Mouse (Mus musculus) myocyte (in vitro differentiated cells): ENCODE data around the gene Prkcq. TPM values are rescaled to one million over a fixed set of nuclear protein-coding genes. Genes with fewer than 3 reads are reported as not detected.

Source experiments
- H3K27me3 ChIP-seq: one replicate; pipeline ENCODE4 v1.6.1; 2011; ENCODE audit not compliant: control insufficient read depth, insufficient read depth, insufficient read length
- H3K36me3 ChIP-seq: one replicate; pipeline ENCODE4 v1.6.1; 2011; ENCODE audit not compliant: control insufficient read depth, insufficient read depth
- H3K4me2 ChIP-seq: one replicate; pipeline ENCODE4 v1.6.1; 2011; ENCODE audit warnings: low read depth, control low read depth
- H3K4me3 ChIP-seq: one replicate; pipeline ENCODE4 v1.5.1; 2011; ENCODE audit warnings: mild to moderate bottlenecking, control low read depth, moderate library complexity
- H3K79me2 ChIP-seq: one replicate; pipeline ENCODE4 v1.6.1; 2011; ENCODE audit not compliant: control insufficient read depth, insufficient read depth
- H3ac ChIP-seq: one replicate; pipeline ENCODE4 v1.6.1; 2011; ENCODE audit not compliant: control insufficient read depth, insufficient read length
- CEBPB ChIP-seq: IDR thresholded peaks from 2 replicates; pipeline ENCODE4 v1.6.1; 2011; ENCODE audit warnings: mild to moderate bottlenecking, moderate library complexity; ENCODE audit not compliant: poor library complexity, insufficient read depth, severe bottlenecking
- E2F4 ChIP-seq: IDR thresholded peaks from one replicate; pipeline ENCODE4 v1.6.1; 2011; ENCODE audit warnings: mild to moderate bottlenecking, control low read depth, moderate library complexity; ENCODE audit not compliant: insufficient read depth
- MAX ChIP-seq: IDR thresholded peaks from one replicate; pipeline ENCODE4 v1.6.1; 2011; ENCODE audit warnings: low read depth, mild to moderate bottlenecking, control low read depth
- MYOD1 ChIP-seq, 3 experiments: IDR thresholded peaks; one replicate each; pipeline ENCODE4 v1.6.1; 2011; ENCODE audit warnings: control low read depth in 2 of 3, low read depth in 2 of 3, mild to moderate bottlenecking in 2 of 3, moderate library complexity in 1 of 3; ENCODE audit not compliant: insufficient read length in 2 of 3, control insufficient read depth in 1 of 3
- MYOG ChIP-seq, 3 experiments: IDR thresholded peaks; one replicate each; pipeline ENCODE4 v1.6.1; 2011; ENCODE audit warnings: control low read depth in 2 of 3, low read depth in 2 of 3, mild to moderate bottlenecking in 2 of 3; ENCODE audit not compliant: insufficient read length in 2 of 3, control insufficient read depth in 1 of 3, insufficient read depth in 1 of 3
- POLR2A ChIP-seq: IDR thresholded peaks from one replicate; pipeline ENCODE4 v1.6.1; 2011; ENCODE audit warnings: low read depth, mild to moderate bottlenecking, control low read depth, moderate library complexity; ENCODE audit not compliant: insufficient read length
- POLR2AphosphoS2 ChIP-seq: IDR thresholded peaks from one replicate; pipeline ENCODE4 v1.6.1; 2011; ENCODE audit warnings: low read depth, control low read depth; ENCODE audit not compliant: insufficient read length
- REST ChIP-seq: IDR thresholded peaks from one replicate; pipeline ENCODE4 v1.6.1; 2011; ENCODE audit warnings: mild to moderate bottlenecking, control low read depth, moderate library complexity; ENCODE audit not compliant: insufficient read depth, insufficient read length
- SRF ChIP-seq: IDR thresholded peaks from one replicate; pipeline ENCODE4 v1.6.1; 2011; ENCODE audit warnings: low read depth; ENCODE audit not compliant: control insufficient read depth, insufficient read length
- TCF12 ChIP-seq: IDR thresholded peaks from one replicate; pipeline ENCODE4 v1.6.1; 2011; ENCODE audit warnings: mild to moderate bottlenecking, control low read depth; ENCODE audit not compliant: poor library complexity, insufficient read depth, severe bottlenecking
- TCF3 ChIP-seq: IDR thresholded peaks from one replicate; pipeline ENCODE4 v1.6.1; 2011; ENCODE audit warnings: low read depth, control low read depth; ENCODE audit not compliant: insufficient read length
- USF1 ChIP-seq: IDR thresholded peaks from one replicate; pipeline ENCODE4 v1.6.1; 2011; ENCODE audit warnings: low read depth, mild to moderate bottlenecking, control low read depth, moderate library complexity
- polyA plus RNA-seq: library from polyadenylated mRNA; unstranded; fragments of >200 nt; fragmentation: generic; extraction: Trizol; gene quantifications from one replicate; pipeline ENCODE4 v1.2.1, GENCODE M21; 2012; ENCODE audit warnings: missing spikeins

The Prkcq gene
- polyA plus RNA-seq, 1 experiment: 0.02 TPM

- H3K27me3 ChIP-seq: no peaks in the 10 kb centered on the region
- no peak overlapping the region for H3ac ChIP-seq
- H3K79me2 ChIP-seq: no peaks in the 10 kb centered on the region
- H3K4me2 ChIP-seq: no peak overlapping the region
- TF ChIP-seq POLR2AphosphoS2 (no peak), USF1 (no peak), POLR2A (no peak), SRF (no peak), CEBPB (no peak), MYOD1 (IDR thresholded peaks at IDR 0.05; ENCODE audit: control insufficient read depth in 1 of 3, insufficient read length in 2 of 3, low read depth in 2 of 3) (no peak), REST (no peak), MYOG (IDR thresholded peaks at IDR 0.05; ENCODE audit: control insufficient read depth in 1 of 3, insufficient read depth in 1 of 3, insufficient read length in 2 of 3, low read depth in 2 of 3) (no peak), E2F4 (no peak), MAX (no peak), TCF3 (no peak), TCF12 (no peak)
- H3K4me3 ChIP-seq: no peak overlapping the region
- H3K36me3 ChIP-seq: no peaks in the 10 kb centered on the region
Observed at GRCm38 (mm10) chr2:11224808-11225484, 53.0 kb downstream of the Prkcq start.

- Histone ChIP-seq H3K27me3 (no peaks in the 10 kb centered on the region), H3ac (no peak overlapping the region), H3K4me2 (no peak overlapping the region), H3K36me3 (no peaks in the 10 kb centered on the region), H3K79me2 (no peaks in the 10 kb centered on the region), H3K4me3 (no peak overlapping the region)
- TF ChIP-seq POLR2AphosphoS2 (no peak), REST (no peak), E2F4 (no peak), SRF (no peak), MYOD1 (IDR thresholded peaks at IDR 0.05; ENCODE audit: control insufficient read depth in 1 of 3, insufficient read length in 2 of 3, low read depth in 2 of 3) (no peak), USF1 (no peak), TCF12 (no peak), POLR2A (no peak), MYOG (IDR thresholded peaks at IDR 0.05; ENCODE audit: control insufficient read depth in 1 of 3, insufficient read depth in 1 of 3, insufficient read length in 2 of 3, low read depth in 2 of 3) (no peak), MAX (no peak), TCF3 (no peak), CEBPB (no peak)
Observed at GRCm38 (mm10) chr2:11225485-11225876, 53.6 kb downstream of the Prkcq start.

GRCm38 (mm10) chr2:11226555-11226954, 54.6 kb downstream of the Prkcq start:
- Histone ChIP-seq H3ac (no peak overlapping the region), H3K79me2 (no peaks in the 10 kb centered on the region), H3K36me3 (no peaks in the 10 kb centered on the region), H3K27me3 (no peaks in the 10 kb centered on the region), H3K4me3 (no peak overlapping the region), H3K4me2 (peak overlapping the region; percentile 53)
- TF ChIP-seq E2F4 (no peak), SRF (no peak), MYOG (IDR thresholded peaks at IDR 0.05; ENCODE audit: control insufficient read depth in 1 of 3, insufficient read depth in 1 of 3, insufficient read length in 2 of 3, low read depth in 2 of 3) (no peak), CEBPB (no peak), REST (no peak), POLR2AphosphoS2 (no peak), TCF12 (no peak), USF1 (no peak), POLR2A (no peak), MYOD1 (IDR thresholded peaks at IDR 0.05; ENCODE audit: control insufficient read depth in 1 of 3, insufficient read length in 2 of 3, low read depth in 2 of 3) (no peak), TCF3 (no peak), MAX (no peak)

DNA sequence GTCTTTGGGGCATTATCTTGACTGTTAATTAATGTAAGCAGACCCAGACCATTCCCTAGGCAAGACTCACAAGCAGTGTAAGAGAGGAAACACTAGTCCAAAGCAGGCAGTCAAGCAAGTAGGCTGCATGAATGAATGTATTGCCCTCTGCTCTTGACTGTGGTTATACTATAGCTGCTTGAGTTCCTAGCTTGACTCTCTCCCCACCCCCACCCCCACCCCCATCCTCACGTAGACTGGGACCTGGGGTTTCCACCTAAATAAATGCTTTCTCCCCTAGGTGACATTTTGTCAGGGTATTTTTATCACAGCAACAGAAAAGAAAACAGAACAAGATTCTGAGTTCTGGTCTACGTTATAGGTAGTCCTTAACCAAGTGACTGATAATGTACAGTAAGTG, 57.2 kb downstream of the Prkcq start:
- Histone ChIP-seq H3ac (no peak overlapping the region), H3K4me2 (no peak overlapping the region), H3K4me3 (no peak overlapping the region), H3K27me3 (no peaks in the 10 kb centered on the region), H3K36me3 (no peaks in the 10 kb centered on the region), H3K79me2 (no peaks in the 10 kb centered on the region)
- TF ChIP-seq USF1 (no peak), CEBPB (no peak), TCF3 (no peak), REST (no peak), MYOG (IDR thresholded peaks at IDR 0.05; ENCODE audit: control insufficient read depth in 1 of 3, insufficient read depth in 1 of 3, insufficient read length in 2 of 3, low read depth in 2 of 3) (no peak), MAX (no peak), POLR2AphosphoS2 (no peak), E2F4 (no peak), TCF12 (no peak), POLR2A (no peak), MYOD1 (IDR thresholded peaks at IDR 0.05; ENCODE audit: control insufficient read depth in 1 of 3, insufficient read length in 2 of 3, low read depth in 2 of 3) (no peak), SRF (no peak)
